Mouse (Mus musculus): Measurements from ENCODE around the gene Dpf1. TPM values are rescaled to one million over a fixed set of nuclear protein-coding genes. Genes with fewer than 3 reads are reported as not detected.

Gene Dpf1
- polyA plus RNA-seq, 1 experiment from 2014 or later, result 6.2 TPM

DNA sequence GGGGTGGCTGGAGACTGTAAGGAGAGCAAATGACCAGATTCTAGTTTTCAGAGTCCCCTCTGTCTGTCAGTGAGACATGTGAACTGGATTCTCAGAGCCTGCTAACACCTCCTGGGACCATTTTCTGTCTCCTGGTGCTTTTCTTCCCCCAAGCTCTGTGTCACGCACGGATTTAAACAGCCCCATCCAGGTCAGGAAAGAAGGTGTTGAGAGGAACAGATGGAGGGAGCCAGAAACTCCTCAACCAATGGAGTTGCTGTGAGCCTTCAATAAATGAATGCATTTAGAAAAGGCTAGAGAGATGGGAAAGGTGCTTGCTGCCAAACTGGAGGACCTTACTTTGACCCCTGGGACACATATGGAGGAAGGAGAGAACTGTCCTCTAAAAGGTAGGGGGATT lies 34.0 kb downstream of the Dpf1 start:
- CTCF ChIA-PET, result no interaction called here
- ATAC-seq (no peak), DNase-seq (ENCODE audit: low read depth, low spot score) (no peak)
- no peak for TF ChIP-seq CTCF (IDR thresholded peaks at IDR 0.05)
- POLR2A ChIA-PET, result no interaction called here
- in situ Hi-C loops (cut with MboI; ENCODE audit: low pct_unique_long_range_greater_than_20kb), result no loop called here
- H3K27me3 ChIP-seq, result no peaks in the 10 kb centered on the region

DNA sequence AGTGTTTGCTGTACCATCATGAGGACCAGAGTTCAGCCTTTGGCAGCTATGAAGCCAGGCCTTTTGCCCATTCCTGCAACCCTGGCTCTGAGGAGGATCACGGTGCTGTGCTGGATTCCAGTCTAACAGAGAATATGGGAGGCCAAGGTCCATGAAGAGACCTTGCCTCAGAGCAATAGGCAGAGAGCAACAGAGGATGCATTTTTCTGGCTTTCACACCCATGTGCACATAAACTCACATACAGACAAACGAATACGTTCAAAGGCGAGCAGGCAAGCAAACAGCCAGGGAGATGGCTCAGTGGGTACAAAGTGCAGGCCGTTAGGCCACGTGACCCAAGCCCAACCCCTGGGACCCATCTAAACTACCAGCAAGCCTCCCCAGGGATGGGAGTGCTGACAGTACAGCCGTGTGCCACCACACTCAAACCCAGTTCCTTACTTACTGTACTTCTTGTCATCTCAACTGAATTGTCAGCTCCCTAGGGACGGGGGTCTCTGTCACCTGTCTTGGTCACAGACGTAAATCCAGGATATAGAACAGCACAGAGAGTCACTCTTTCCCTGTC lies 34.7 kb downstream of the Dpf1 start:
- TF ChIP-seq CTCF (IDR thresholded peaks at IDR 0.05), result no peak
- ATAC-seq (no peak), DNase-seq (ENCODE audit: low read depth, low spot score) (no peak)
- in situ Hi-C loops (cut with MboI; ENCODE audit: low pct_unique_long_range_greater_than_20kb), result no loop called here
- ChIA-PET POLR2A (no interaction called here), CTCF (no interaction called here)
- no peaks in the 10 kb centered on the region for H3K27me3 ChIP-seq

DNA sequence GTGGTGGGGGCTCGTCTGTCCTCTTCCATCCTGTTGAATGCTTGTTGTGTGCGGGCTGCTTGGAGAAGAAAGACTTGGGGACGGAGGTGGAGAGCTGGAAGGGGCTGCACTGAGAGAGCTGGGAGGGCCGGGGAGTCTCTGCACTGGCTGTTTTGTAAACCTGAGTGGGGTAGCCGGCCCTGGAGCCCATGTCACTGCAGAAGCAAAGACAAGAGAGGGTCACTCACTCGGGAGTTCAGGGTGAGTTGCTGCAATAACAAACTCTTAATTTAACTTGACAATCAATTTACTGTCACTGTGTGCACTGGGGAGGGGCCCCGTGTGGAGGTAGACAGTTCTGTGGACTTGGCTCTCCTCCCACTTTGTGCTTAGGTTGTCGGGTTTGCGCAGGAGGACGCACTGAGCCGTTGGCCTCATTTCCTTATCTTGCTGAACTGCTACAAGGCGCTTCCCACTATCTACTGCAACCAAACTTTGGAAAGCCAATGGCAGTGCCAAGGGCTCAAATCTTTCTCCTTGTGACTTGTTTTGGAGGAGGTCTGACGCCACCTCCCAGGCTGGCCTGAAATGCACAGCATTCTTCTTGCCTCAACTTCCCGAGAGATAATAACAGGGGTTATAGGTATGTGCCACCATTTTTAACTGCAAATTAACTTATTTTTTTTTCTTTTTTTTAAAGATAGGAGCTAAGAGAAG lies 35.4 kb downstream of the Dpf1 start:
- in situ Hi-C loops (cut with MboI; ENCODE audit: low pct_unique_long_range_greater_than_20kb), result no loop called here
- CTCF ChIA-PET, result no interaction called here
- H3K27me3 ChIP-seq, result no peaks in the 10 kb centered on the region
- ATAC-seq, result no peak
- no peak for DNase-seq (ENCODE audit: low read depth, low spot score)
- TF ChIP-seq CTCF (IDR thresholded peaks at IDR 0.05), result no peak
- POLR2A ChIA-PET, result no interaction called here

DNA sequence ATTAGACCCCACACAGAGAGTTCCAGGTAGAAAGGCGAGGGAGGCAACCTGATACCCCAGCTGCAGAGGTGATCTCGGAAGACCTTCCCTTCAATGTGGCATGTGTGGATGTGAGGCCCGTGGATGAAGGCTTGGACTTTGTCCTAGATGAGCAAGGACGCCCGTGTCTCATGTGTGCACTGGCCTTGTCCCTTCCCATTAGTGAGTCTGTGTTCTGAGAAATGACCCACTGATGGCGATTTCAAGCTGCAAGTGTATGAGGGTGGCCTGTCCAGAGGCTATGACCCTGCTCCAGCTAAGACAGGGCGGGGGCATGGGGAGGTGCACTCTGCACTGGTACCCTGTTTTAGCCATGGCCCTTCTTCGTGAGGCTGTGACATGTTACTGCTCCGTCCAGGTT lies 36.5 kb downstream of the Dpf1 start:
- no peaks in the 10 kb centered on the region for H3K27me3 ChIP-seq
- in situ Hi-C loops (cut with MboI; ENCODE audit: low pct_unique_long_range_greater_than_20kb), result no loop called here
- POLR2A ChIA-PET, result interaction anchor here (0.6 kb wide), 1 partner anchor 21 kb away, joined by 7 read pairs; no protein-coding TSS in a partner anchor
- CTCF ChIA-PET, result no interaction called here
- DNase-seq (ENCODE audit: low read depth, low spot score) (no peak), ATAC-seq (no peak)
- TF ChIP-seq CTCF (IDR thresholded peaks at IDR 0.05), result no peak

DNA sequence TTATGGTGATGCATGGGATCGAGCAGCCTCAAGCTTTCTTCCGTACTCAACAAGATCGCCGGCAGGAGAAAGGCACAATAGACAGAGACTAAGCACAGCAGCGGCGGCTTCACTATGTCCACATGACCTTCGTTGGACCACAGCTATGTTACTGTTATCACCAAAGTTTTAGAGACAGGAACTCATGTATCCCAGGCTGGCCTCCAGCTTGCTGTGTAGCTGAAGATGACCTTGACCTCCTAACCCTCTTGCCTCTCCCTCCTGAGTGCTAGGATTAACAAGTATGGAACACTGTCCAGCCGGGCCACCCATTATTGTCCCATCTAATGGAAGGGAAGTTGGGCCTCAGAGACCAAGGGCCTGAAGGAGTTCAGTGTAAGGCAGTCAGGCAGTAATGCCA lies 37.1 kb downstream of the Dpf1 start:
- DNase-seq (ENCODE audit: low read depth, low spot score) (no peak), ATAC-seq (no peak)
- in situ Hi-C loops (cut with MboI; ENCODE audit: low pct_unique_long_range_greater_than_20kb), result no loop called here
- ChIA-PET POLR2A (interaction anchor here (0.6 kb wide), 1 partner anchor 20 kb away, joined by 7 read pairs; no protein-coding TSS in a partner anchor), CTCF (no interaction called here)
- no peaks in the 10 kb centered on the region for H3K27me3 ChIP-seq
- no peak for TF ChIP-seq CTCF (IDR thresholded peaks at IDR 0.05)

DNA sequence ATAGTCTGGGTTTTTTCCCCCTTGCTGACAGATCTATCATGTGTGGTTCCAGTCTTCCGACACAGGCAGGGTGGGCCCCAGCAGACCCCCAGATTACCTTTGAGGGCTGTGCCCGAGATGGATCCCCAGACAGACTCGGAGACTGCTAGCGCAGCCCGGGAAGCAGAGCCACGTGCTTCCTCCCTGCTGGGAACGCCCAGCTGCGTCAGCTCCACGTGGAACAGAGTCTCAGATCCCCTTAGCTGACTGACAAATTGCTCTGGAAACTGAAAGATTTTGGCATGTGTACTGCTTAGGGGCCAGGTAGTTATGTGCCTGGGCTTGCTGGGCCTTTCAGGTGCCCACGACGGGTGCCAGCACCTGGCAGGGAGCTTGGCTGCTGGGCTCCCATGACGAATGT lies 38.0 kb downstream of the Dpf1 start:
- CTCF ChIA-PET, result no interaction called here
- TF ChIP-seq CTCF (IDR thresholded peaks at IDR 0.05), result no peak
- in situ Hi-C loops (cut with MboI; ENCODE audit: low pct_unique_long_range_greater_than_20kb), result no loop called here
- no peaks in the 10 kb centered on the region for H3K27me3 ChIP-seq
- POLR2A ChIA-PET, result interaction anchor here (1.4 kb wide), 1 partner anchor 12 kb away, joined by 4 read pairs; no protein-coding TSS in a partner anchor
- ATAC-seq, result no peak
- no peak for DNase-seq (ENCODE audit: low read depth, low spot score)

DNA sequence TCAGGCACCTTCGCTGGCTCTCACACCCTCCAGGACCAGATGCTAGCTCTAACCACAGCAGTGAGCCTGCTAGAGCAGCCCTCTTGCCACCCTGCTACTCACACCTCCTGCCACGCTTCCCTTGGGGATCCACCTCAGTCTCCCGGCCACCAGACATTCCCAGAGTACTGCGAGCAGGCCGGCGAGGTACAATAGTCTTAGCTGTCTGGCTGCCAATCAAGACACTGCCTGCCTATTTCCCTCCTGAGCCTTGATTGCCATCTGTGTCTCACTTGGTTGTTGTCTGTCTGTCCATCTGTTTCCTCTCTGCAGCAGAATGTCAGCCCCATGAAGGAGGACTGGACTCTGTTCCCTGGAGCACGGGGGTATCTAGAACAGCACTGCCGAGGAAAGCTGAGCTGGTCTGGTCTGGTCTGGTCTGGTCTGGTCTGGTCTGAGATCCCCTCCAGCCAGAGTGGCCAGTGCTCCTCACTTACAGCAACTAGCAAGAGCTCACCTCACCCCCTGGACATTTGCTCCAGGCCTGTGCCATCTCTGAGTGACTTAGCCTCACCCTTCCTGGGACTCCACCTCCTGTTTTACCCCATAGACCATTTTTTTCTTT lies 38.8 kb downstream of the Dpf1 start:
- no peak for ATAC-seq
- no peaks in the 10 kb centered on the region for H3K27me3 ChIP-seq
- ChIA-PET POLR2A (interaction anchor here (0.6 to 1.4 kb wide), 2 partner anchors 12 to 677 kb away, joined by 4 to 5 read pairs; no protein-coding TSS in a partner anchor), CTCF (no interaction called here)
- in situ Hi-C loops (cut with MboI; ENCODE audit: low pct_unique_long_range_greater_than_20kb), result no loop called here
- DNase-seq (ENCODE audit: low read depth, low spot score), result no peak
- no peak for TF ChIP-seq CTCF (IDR thresholded peaks at IDR 0.05)

DNA sequence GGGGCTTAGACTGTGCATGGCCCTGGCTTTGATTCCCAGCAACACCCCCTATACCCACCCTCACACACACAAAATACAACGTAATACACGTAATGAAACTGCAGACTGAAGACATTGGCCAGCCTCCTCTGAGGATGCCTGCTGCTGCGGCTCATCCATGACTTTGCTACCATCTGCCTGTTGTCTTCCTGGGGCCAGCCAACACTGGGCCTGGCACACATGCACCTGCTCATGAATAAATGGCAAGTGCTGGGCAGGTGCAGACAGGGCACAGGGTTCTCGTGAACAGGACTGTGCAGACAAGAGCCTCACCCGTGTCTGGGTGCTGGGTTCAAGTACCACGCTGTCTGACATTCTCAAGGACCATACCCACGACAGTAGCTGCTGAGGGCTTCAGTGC lies 40.0 kb downstream of the Dpf1 start:
- H3K27me3 ChIP-seq, result no peaks in the 10 kb centered on the region
- no peak for TF ChIP-seq CTCF (IDR thresholded peaks at IDR 0.05)
- in situ Hi-C loops (cut with MboI; ENCODE audit: low pct_unique_long_range_greater_than_20kb), result no loop called here
- ChIA-PET CTCF (interaction anchor here (1.3 kb wide), 1 partner anchor 23 kb away, joined by 3 read pairs; no protein-coding TSS in a partner anchor), POLR2A (no interaction called here)
- DNase-seq (ENCODE audit: low read depth, low spot score), result no peak
- no peak for ATAC-seq

DNA sequence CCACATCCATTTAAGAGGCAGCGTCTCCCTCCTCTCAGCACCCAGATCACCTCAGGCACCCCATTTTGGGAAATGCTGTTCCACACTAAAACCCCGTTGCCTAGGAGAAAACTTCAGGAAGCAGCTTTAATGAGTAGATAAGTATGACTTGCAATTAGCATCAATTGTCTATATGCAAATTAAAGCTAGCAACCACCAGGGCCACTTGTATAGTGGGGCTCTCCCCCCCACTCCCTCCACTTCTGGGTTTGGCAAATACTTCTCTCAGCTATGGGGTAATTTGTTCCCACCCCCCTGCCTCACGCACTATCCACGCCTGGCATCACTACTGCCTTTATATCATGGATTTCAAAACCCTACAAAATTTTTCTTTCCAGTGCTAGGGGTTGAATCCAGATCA lies 41.8 kb downstream of the Dpf1 start:
- in situ Hi-C loops (cut with MboI; ENCODE audit: low pct_unique_long_range_greater_than_20kb), result no loop called here
- POLR2A ChIA-PET, result no interaction called here

DNA sequence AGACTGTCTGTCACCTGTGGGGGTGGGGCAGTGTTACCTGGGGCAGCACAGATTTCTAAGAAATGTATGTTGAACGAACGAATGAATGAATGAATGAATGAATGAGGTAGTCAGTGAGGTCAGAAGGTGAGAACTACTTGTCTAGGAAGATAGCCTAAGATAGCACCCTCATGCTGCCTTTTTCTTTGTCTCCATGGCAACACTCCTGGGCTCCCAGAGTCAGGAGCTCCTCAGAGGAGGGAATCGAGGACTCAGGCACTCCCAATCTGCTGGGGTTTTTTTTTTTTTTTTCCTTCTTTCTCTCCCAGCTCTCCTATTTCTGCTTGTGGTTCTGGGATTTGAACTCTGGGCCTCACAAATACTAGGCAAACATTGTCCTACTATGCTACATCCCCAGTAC lies 42.5 kb downstream of the Dpf1 start:
- in situ Hi-C loops (cut with MboI; ENCODE audit: low pct_unique_long_range_greater_than_20kb), result no loop called here
- CTCF ChIA-PET, result interaction anchor here (0.8 kb wide), 1 partner anchor 18 kb away, joined by 3 read pairs; no protein-coding TSS in a partner anchor
- H3K27me3 ChIP-seq, result no peaks in the 10 kb centered on the region
- no peak for ATAC-seq
- TF ChIP-seq CTCF (IDR thresholded peaks at IDR 0.05), result no peak
- no peak for DNase-seq (ENCODE audit: low read depth, low spot score)
- POLR2A ChIA-PET, result no interaction called here

More for the DNA sequence above, 41.8 kb downstream of the Dpf1 start:
- DNase-seq (ENCODE audit: low read depth, low spot score), result no peak
- ATAC-seq, result no peak
- CTCF ChIA-PET, result no interaction called here
- TF ChIP-seq CTCF (IDR thresholded peaks at IDR 0.05), result no peak
- H3K27me3 ChIP-seq, result no peaks in the 10 kb centered on the region

DNA sequence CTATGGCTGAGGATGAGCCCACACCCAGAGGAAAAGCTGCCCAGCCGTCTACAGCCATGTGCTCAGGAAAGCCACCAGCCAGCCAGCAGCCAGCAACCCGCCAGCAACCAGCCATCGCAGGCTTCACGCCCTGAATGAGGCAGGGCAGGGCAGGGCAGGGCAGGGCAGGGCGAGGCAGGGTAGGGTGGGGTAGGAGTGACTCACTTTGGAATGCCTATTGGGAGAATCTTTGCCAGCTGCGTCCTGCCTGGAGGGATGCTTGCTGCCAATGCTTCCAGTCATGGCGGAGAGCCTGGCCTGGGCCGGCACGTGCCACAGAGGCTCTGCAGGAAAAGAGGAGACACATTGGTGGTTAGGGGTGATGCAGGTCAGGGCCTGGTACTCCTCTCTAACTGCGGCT lies 46.7 kb downstream of the Dpf1 start:
- ATAC-seq (no peak), DNase-seq (ENCODE audit: low read depth, low spot score) (no peak)
- H3K27me3 ChIP-seq, result no peaks in the 10 kb centered on the region
- TF ChIP-seq CTCF (IDR thresholded peaks at IDR 0.05), result no peak
- POLR2A ChIA-PET, result no interaction called here
- CTCF ChIA-PET, result no interaction called here
- in situ Hi-C loops (cut with MboI; ENCODE audit: low pct_unique_long_range_greater_than_20kb), result no loop called here

Measured in Patski (cell line).